Mouse (Mus musculus): ENCODE measurements at regions not wholly inside any gene's neighbourhood (a gene's known extent, or its start where the extent isn't known, plus 50 kb on each side); places are given as distances from the start of the nearest gene placed in this dataset.
"Not testable (repeated sequence)": the region's sequence is repeated elsewhere in the genome, so short reads cannot be mapped to it uniquely, and the experiment has no call there.

DNA sequence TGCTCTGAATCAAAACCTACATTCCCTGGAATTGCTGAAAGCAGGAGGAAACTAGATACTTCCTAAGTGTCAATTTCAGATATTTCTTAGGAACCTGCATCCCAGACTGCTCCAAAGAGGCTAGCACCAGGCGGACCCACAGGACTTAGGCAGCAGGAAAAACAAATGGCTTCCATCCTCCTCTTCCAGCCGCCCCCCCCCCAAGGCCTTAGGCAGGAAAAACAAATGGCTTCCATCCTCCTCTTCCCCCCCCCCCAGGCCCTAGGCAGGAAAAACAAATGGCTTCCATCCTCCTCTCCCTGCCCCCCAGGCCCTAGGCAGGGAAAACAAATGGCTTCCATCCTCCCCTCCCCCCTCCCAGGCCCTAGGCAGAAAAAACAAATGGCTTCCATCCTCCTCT lies 64.5 kb upstream of the Nap1l2 start:
- no peaks in the 10 kb centered on the region for H3K4me1 ChIP-seq (ENCODE audit: control insufficient read depth, insufficient read depth, low read length)
- H3K27ac ChIP-seq (replicated peaks; ENCODE audit: insufficient read depth, low read depth, low read length) = no peak overlapping the region
- no peak for DNase-seq (ENCODE audit: extremely low read depth, low read depth, low spot score)
- no peaks in the 10 kb centered on the region for H3K36me3 ChIP-seq (ENCODE audit: control insufficient read depth, insufficient read depth, low read length)
- TF ChIP-seq POLR2A (IDR thresholded peaks at IDR 0.05; ENCODE audit: extremely low read depth, insufficient read depth, low read length) (no peak), CTCF (IDR thresholded peaks at IDR 0.05; ENCODE audit: low read depth, low read length) (no peak)
- H3K4me3 ChIP-seq (ENCODE audit: insufficient read depth, low read depth, low read length) = no peak overlapping the region
- H3K27me3 ChIP-seq (ENCODE audit: control insufficient read depth, insufficient read depth, low read length) = no peaks in the 10 kb centered on the region
- 92% methylated on average over 1 of the region's 2 CpGs for WGBS
- no peak overlapping the region for H3K9ac ChIP-seq (ENCODE audit: low read depth, low read length)
- no peaks in the 10 kb centered on the region for H3K79me2 ChIP-seq (ENCODE audit: control insufficient read depth, insufficient read depth, low read length)

DNA sequence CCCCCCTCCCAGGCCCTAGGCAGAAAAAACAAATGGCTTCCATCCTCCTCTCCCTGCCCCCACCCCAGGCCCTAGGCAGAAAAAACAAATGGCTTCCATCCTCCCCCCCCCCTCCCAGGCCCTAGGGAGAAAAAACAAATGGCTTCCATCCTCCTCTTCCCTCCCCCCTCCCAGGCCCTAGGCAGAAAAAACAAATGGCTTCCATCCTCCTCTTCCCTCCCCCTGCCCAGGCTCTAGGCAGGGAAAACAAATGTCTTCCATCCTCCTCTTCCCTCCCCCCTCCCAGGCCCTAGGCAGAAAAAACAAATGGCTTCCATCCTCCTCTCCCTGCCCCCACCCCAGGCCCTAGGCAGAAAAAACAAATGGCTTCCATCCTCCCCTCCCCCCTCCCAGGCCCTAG lies 65.0 kb upstream of the Nap1l2 start:
- not testable (repeated sequence) for H3K4me3 ChIP-seq (ENCODE audit: insufficient read depth, low read depth, low read length); H3K4me1 ChIP-seq (ENCODE audit: control insufficient read depth, insufficient read depth, low read length)

DNA sequence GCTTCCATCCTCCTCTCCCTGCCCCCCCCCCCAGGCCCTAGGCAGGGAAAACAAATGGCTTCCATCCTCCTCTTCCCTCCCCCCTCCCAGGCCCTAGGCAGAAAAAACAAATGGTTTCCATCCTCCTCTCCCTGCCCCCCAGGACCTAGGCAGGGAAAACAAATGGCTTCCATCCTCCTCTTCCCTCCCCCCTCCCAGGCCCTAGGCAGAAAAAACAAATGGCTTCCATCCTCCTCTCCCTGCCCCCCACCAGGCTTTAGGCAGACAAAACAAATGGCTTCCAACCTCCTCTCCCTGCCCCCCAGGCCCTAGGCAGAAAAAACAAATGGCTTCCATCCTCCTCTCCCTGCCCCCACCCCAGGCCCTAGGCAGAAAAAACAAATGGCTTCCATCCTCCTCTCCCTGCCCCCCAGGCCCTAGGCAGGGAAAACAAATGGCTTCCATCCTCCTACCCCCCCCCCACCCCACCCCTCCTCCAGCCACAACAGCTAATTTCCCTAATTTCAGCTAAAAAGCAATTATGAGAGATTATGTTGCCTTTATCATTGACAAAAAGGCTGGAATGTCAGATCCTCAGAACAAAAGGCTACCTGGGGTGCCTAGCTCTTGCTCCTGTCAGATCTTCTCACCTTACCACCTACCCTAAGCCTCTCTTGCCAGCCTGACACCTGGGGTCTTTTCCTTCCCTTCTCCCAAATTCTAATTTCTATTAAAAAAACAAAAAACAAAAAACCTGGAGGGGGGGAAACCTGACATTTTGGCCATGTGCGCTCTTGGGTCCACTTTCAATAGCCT lies 65.8 kb upstream of the Nap1l2 start:
- not testable (repeated sequence) for H3K4me1 ChIP-seq (ENCODE audit: control insufficient read depth, insufficient read depth, low read length); H3K27me3 ChIP-seq (ENCODE audit: control insufficient read depth, insufficient read depth, low read length); H3K36me3 ChIP-seq (ENCODE audit: control insufficient read depth, insufficient read depth, low read length); DNase-seq (ENCODE audit: extremely low read depth, low read depth, low spot score); H3K4me3 ChIP-seq (ENCODE audit: insufficient read depth, low read depth, low read length); H3K27ac ChIP-seq (replicated peaks; ENCODE audit: insufficient read depth, low read depth, low read length); H3K79me2 ChIP-seq (ENCODE audit: control insufficient read depth, insufficient read depth, low read length); H3K9ac ChIP-seq (ENCODE audit: low read depth, low read length)
- WGBS = 100% methylated on average over 1 of the region's 1 CpGs

More for the DNA sequence above, 65.0 kb upstream of the Nap1l2 start:
- not testable (repeated sequence) for H3K27ac ChIP-seq (replicated peaks; ENCODE audit: insufficient read depth, low read depth, low read length); DNase-seq (ENCODE audit: extremely low read depth, low read depth, low spot score); H3K36me3 ChIP-seq (ENCODE audit: control insufficient read depth, insufficient read depth, low read length); H3K9ac ChIP-seq (ENCODE audit: low read depth, low read length); H3K79me2 ChIP-seq (ENCODE audit: control insufficient read depth, insufficient read depth, low read length); H3K27me3 ChIP-seq (ENCODE audit: control insufficient read depth, insufficient read depth, low read length)

DNA sequence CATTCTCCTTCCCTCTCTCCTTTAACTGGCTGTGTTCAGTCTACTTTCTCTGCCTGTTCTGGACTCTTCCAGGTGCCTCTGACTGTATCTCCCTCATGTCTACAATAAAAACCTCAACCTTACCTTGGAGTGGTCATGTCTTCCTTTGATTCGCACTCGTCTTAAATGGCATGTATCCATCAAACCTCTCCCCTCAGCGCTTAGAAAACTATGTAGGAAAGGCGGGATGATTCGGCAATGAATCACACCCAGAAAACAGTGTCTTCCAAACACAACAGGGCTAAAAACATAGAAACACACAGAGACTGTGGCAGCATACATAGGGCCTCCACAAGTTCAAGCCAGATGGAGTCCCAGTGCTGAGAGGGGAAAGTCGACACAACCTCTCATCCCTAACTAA lies 66.4 kb upstream of the Nap1l2 start:
- TF ChIP-seq POLR2A (IDR thresholded peaks at IDR 0.05; ENCODE audit: extremely low read depth, insufficient read depth, low read length) = no peak
- TF ChIP-seq CTCF (IDR thresholded peaks at IDR 0.05; ENCODE audit: low read depth, low read length) = no peak
- no peak overlapping the region for H3K27ac ChIP-seq (replicated peaks; ENCODE audit: insufficient read depth, low read depth, low read length)
- H3K27me3 ChIP-seq (ENCODE audit: control insufficient read depth, insufficient read depth, low read length) = no peaks in the 10 kb centered on the region
- no peak overlapping the region for H3K9ac ChIP-seq (ENCODE audit: low read depth, low read length)
- no peaks in the 10 kb centered on the region for H3K79me2 ChIP-seq (ENCODE audit: control insufficient read depth, insufficient read depth, low read length)
- no peaks in the 10 kb centered on the region for H3K36me3 ChIP-seq (ENCODE audit: control insufficient read depth, insufficient read depth, low read length)
- no peak for DNase-seq (ENCODE audit: extremely low read depth, low read depth, low spot score)
- WGBS = 93% methylated on average over 6 of the region's 6 CpGs
- no peaks in the 10 kb centered on the region for H3K4me1 ChIP-seq (ENCODE audit: control insufficient read depth, insufficient read depth, low read length)
- no peak overlapping the region for H3K4me3 ChIP-seq (ENCODE audit: insufficient read depth, low read depth, low read length)

DNA sequence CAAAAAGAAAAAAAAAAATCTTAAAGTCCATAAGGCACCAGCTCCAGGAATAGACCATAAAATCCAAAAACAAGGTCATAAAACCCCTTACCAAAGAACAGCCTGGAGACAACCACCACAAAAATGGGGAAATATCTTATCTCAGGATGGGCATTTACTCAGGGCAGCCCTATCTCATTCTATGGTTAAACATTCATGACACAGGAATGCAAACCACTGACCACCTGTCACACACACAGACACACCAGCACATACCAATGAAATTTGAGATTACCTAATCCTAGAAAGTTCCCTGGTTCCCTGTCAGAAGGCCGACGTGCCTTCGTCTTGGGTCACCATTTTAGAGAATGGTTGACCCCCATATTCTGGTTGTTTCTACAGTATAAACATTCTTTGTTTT lies 66.3 kb upstream of the Cdx4 start:
- H3K4me1 ChIP-seq (ENCODE audit: control insufficient read depth, insufficient read depth, low read length) = no peaks in the 10 kb centered on the region
- WGBS = 61% methylated on average over 3 of the region's 3 CpGs
- no peaks in the 10 kb centered on the region for H3K79me2 ChIP-seq (ENCODE audit: control insufficient read depth, insufficient read depth, low read length)
- TF ChIP-seq POLR2A (IDR thresholded peaks at IDR 0.05; ENCODE audit: extremely low read depth, insufficient read depth, low read length) = no peak
- TF ChIP-seq CTCF (IDR thresholded peaks at IDR 0.05; ENCODE audit: low read depth, low read length) = no peak
- H3K27ac ChIP-seq (replicated peaks; ENCODE audit: insufficient read depth, low read depth, low read length) = no peak overlapping the region
- H3K4me3 ChIP-seq (ENCODE audit: insufficient read depth, low read depth, low read length) = no peak overlapping the region
- H3K27me3 ChIP-seq (ENCODE audit: control insufficient read depth, insufficient read depth, low read length) = no peaks in the 10 kb centered on the region
- no peak overlapping the region for H3K9ac ChIP-seq (ENCODE audit: low read depth, low read length)
- no peaks in the 10 kb centered on the region for H3K36me3 ChIP-seq (ENCODE audit: control insufficient read depth, insufficient read depth, low read length)
- no peak for DNase-seq (ENCODE audit: extremely low read depth, low read depth, low spot score)

DNA sequence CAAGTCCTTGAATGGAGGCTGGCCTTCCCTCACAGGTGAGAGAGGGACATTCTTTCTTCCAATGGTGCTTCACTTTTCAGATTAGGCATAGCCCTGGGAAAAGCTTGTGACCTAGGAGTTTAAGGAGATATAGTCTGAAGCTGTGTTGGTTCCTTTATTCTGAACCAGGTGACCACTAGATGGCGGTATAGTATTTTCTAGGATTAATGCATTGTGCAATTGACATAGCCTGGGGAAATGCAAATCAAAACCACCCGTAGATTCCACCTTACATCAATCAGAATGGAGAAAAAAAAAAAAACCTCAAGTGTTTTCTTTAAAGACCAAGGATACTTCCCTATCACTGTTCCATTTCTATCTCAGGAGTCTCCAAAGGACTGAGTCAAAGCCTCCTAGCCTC lies 61.3 kb upstream of the Cdx4 start:
- Histone ChIP-seq H3K9ac (ENCODE audit: low read depth, low read length) (no peak overlapping the region), H3K4me1 (ENCODE audit: control insufficient read depth, insufficient read depth, low read length) (no peaks in the 10 kb centered on the region), H3K4me3 (ENCODE audit: insufficient read depth, low read depth, low read length) (no peak overlapping the region), H3K27ac (replicated peaks; ENCODE audit: insufficient read depth, low read depth, low read length) (no peak overlapping the region), H3K79me2 (ENCODE audit: control insufficient read depth, insufficient read depth, low read length) (no peaks in the 10 kb centered on the region), H3K27me3 (ENCODE audit: control insufficient read depth, insufficient read depth, low read length) (no peaks in the 10 kb centered on the region), H3K36me3 (ENCODE audit: control insufficient read depth, insufficient read depth, low read length) (no peaks in the 10 kb centered on the region)
- 4% methylated on average over 2 of the region's 2 CpGs for WGBS
- DNase-seq (ENCODE audit: extremely low read depth, low read depth, low spot score) = peak; percentile 30
- TF ChIP-seq CTCF (IDR thresholded peaks at IDR 0.05; ENCODE audit: low read depth, low read length) = peak; percentile 27
- TF ChIP-seq POLR2A (IDR thresholded peaks at IDR 0.05; ENCODE audit: extremely low read depth, insufficient read depth, low read length) = no peak
